Mouse (Mus musculus) CH12.LX (cell line): ENCODE results near the gene Dgat2l6. TPM values are rescaled to one million over a fixed set of nuclear protein-coding genes. Genes with fewer than 3 reads are reported as not detected.

ENCODE experiments used
- DNase-seq: peaks from one replicate; pipeline ENCODE4 v3.0.0-alpha.2; 2013; ENCODE audit errors: extremely low read depth
- H3K27ac ChIP-seq: 2 replicates; pipeline ENCODE4 v1.5.1; 2012; ENCODE audit warnings: low read depth, mild to moderate bottlenecking, control low read depth, moderate library complexity; ENCODE audit not compliant: insufficient read depth
- H3K27me3 ChIP-seq: replicated peaks from 2 replicates; pipeline ENCODE3; 2012; ENCODE audit warnings: inconsistent platforms
- H3K36me3 ChIP-seq, 2 experiments: replicated peaks in 1 of 2; 2 replicates each; pipeline versions ENCODE3 to v1.6.1; 2012; ENCODE audit warnings: inconsistent platforms in 1 of 2, low read length in 1 of 2, mild to moderate bottlenecking in 1 of 2, mixed read lengths in 1 of 2, moderate library complexity in 1 of 2; ENCODE audit not compliant: control insufficient read depth in 1 of 2, insufficient read depth in 1 of 2
- H3K4me1 ChIP-seq, 2 experiments: 2 replicates each; pipeline ENCODE4 v1.6.1; 2012; ENCODE audit warnings: inconsistent platforms in 1 of 2, moderate library complexity in 1 of 2; ENCODE audit not compliant: insufficient read depth in 2 of 2, control insufficient read depth in 1 of 2
- H3K4me2 ChIP-seq: 2 replicates; pipeline ENCODE4 v1.6.1; 2012; ENCODE audit warnings: low read depth, mild to moderate bottlenecking, control low read depth; ENCODE audit not compliant: poor library complexity, insufficient read depth, severe bottlenecking
- H3K4me3 ChIP-seq, 3 experiments: fragments of 150-350 bp in 1 of 3; sonication (generic) in 1 of 3; replicated peaks in 1 of 3; 2 replicates each; pipeline versions ENCODE3 to v1.5.1; 2011 to 2012; ENCODE audit warnings: low read depth in 2 of 3, low read length in 2 of 3, mild to moderate bottlenecking in 2 of 3, moderate library complexity in 2 of 3, control low read depth in 1 of 3, improper control_type of control experiment in 1 of 3, inconsistent platforms in 1 of 3, mixed read lengths in 1 of 3; ENCODE audit not compliant: poor library complexity in 1 of 3
- H3K79me2 ChIP-seq: replicated peaks from 2 replicates; pipeline ENCODE4 v1.6.1; 2012; ENCODE audit warnings: mild to moderate bottlenecking, moderate library complexity; ENCODE audit not compliant: control insufficient read depth, poor library complexity, insufficient read depth, severe bottlenecking; ENCODE audit errors: extremely low read depth
- H3K9ac ChIP-seq: 2 replicates; pipeline ENCODE4 v1.6.1; 2012; ENCODE audit warnings: low read depth, mild to moderate bottlenecking, control low read depth, moderate library complexity; ENCODE audit not compliant: insufficient read depth
- H3K9me3 ChIP-seq: replicated peaks from 2 replicates; pipeline ENCODE3; 2012; ENCODE audit warnings: low read length, inconsistent platforms, mixed read lengths
- CHD1 ChIP-seq: IDR thresholded peaks from 2 replicates; pipeline ENCODE4 v1.6.1; 2012; ENCODE audit warnings: low read depth, low read length, improper control_type of control experiment, inconsistent platforms
- ELF1 ChIP-seq: IDR thresholded peaks from 2 replicates; pipeline ENCODE4 v1.6.1; 2014; ENCODE audit warnings: low read depth, mild to moderate bottlenecking, inconsistent platforms, low read length, improper control_type of control experiment
- GABPA ChIP-seq: IDR thresholded peaks from 2 replicates; pipeline ENCODE4 v1.6.1; 2012; ENCODE audit warnings: low read depth, low read length, improper control_type of control experiment, inconsistent platforms; ENCODE audit not compliant: insufficient replicate concordance
- HCFC1 ChIP-seq: IDR thresholded peaks from 2 replicates; pipeline ENCODE4 v1.6.1; 2012; ENCODE audit warnings: low read depth, mild to moderate bottlenecking, inconsistent platforms, low read length, improper control_type of control experiment
- IRF4 ChIP-seq: IDR thresholded peaks from 2 replicates; pipeline ENCODE4 v1.6.1; 2014; ENCODE audit warnings: low read depth, mild to moderate bottlenecking, inconsistent platforms, low read length, improper control_type of control experiment
- JUND ChIP-seq: conservative IDR thresholded peaks from 2 replicates; pipeline ENCODE4 v1.6.1; 2011; ENCODE audit warnings: low read depth, low read length, improper control_type of control experiment
- KAT2A ChIP-seq: IDR thresholded peaks from 2 replicates; pipeline ENCODE4 v1.6.1; 2012; ENCODE audit warnings: low read length, improper control_type of control experiment, inconsistent platforms; ENCODE audit not compliant: insufficient replicate concordance
- MAFK ChIP-seq: IDR thresholded peaks from 2 replicates; pipeline ENCODE4 v1.6.1; 2011; ENCODE audit warnings: low read length, improper control_type of control experiment; ENCODE audit not compliant: insufficient replicate concordance
- MAX ChIP-seq: IDR thresholded peaks from 2 replicates; pipeline ENCODE4 v1.6.1; 2011; ENCODE audit warnings: low read length, improper control_type of control experiment
- MAZ ChIP-seq: IDR thresholded peaks from 2 replicates; pipeline ENCODE4 v1.6.1; 2012; ENCODE audit warnings: low read depth, mild to moderate bottlenecking, inconsistent platforms, low read length, improper control_type of control experiment, moderate library complexity
- MEF2A ChIP-seq: IDR thresholded peaks from 2 replicates; pipeline ENCODE4 v1.6.1; 2014; ENCODE audit warnings: low read depth, mild to moderate bottlenecking, inconsistent platforms, low read length, improper control_type of control experiment, borderline replicate concordance
- NELFE ChIP-seq: IDR thresholded peaks from 2 replicates; pipeline ENCODE4 v1.6.1; 2011; ENCODE audit warnings: low read depth, low read length, improper control_type of control experiment
- NRF1 ChIP-seq: IDR thresholded peaks from 2 replicates; pipeline ENCODE4 v1.6.1; 2014; ENCODE audit warnings: low read depth, mild to moderate bottlenecking, inconsistent platforms, low read length, improper control_type of control experiment, moderate library complexity
- POLR2A ChIP-seq: IDR thresholded peaks from 2 replicates; pipeline ENCODE4 v1.6.1; 2011; ENCODE audit warnings: low read depth, mild to moderate bottlenecking, improper control_type of control experiment, low read length
- POLR2AphosphoS2 ChIP-seq: IDR thresholded peaks from 2 replicates; pipeline ENCODE4 v1.6.1; 2011; ENCODE audit warnings: low read depth, low read length, improper control_type of control experiment
- RCOR1 ChIP-seq: conservative IDR thresholded peaks from 2 replicates; pipeline ENCODE4 v1.6.1; 2012; ENCODE audit warnings: low read depth, mild to moderate bottlenecking, inconsistent platforms, low read length, improper control_type of control experiment
- SIN3A ChIP-seq: IDR thresholded peaks from 2 replicates; pipeline ENCODE4 v1.6.1; 2012; ENCODE audit warnings: low read length, improper control_type of control experiment, inconsistent platforms
- SMC3 ChIP-seq: IDR thresholded peaks from 2 replicates; pipeline ENCODE4 v1.6.1; 2011; ENCODE audit warnings: low read depth, low read length, improper control_type of control experiment
- TBP ChIP-seq: conservative IDR thresholded peaks from 2 replicates; pipeline ENCODE4 v1.6.1; 2011; ENCODE audit warnings: low read depth, low read length, improper control_type of control experiment
- UBTF ChIP-seq: IDR thresholded peaks from 2 replicates; pipeline ENCODE4 v1.6.1; 2012; ENCODE audit warnings: low read depth, mild to moderate bottlenecking, inconsistent platforms, low read length, improper control_type of control experiment, moderate library complexity
- USF2 ChIP-seq: conservative IDR thresholded peaks from 2 replicates; pipeline ENCODE4 v1.6.1; 2011; ENCODE audit warnings: low read depth, low read length, improper control_type of control experiment
- ZC3H11A ChIP-seq: IDR thresholded peaks from 2 replicates; pipeline ENCODE4 v1.6.1; 2012; ENCODE audit warnings: low read depth, mild to moderate bottlenecking, inconsistent platforms, low read length, improper control_type of control experiment
- ZKSCAN1 ChIP-seq: IDR thresholded peaks from 2 replicates; pipeline ENCODE4 v1.6.1; 2012; ENCODE audit warnings: low read depth, inconsistent platforms, low read length, improper control_type of control experiment, borderline replicate concordance
- ZMIZ1 ChIP-seq: IDR thresholded peaks from 2 replicates; pipeline ENCODE4 v1.6.1; 2012; ENCODE audit warnings: low read depth, mild to moderate bottlenecking, inconsistent platforms, low read length, improper control_type of control experiment
- dilution Hi-C: fragments of 300-500 bp; cut with MboI; formaldehyde crosslinking; loops from 2 replicates; pipeline ENCODE4 v1.14.3; 2020; ENCODE audit warnings: low sequenced_read_pairs; ENCODE audit not compliant: extremely low pct_unique_long_range_greater_than_20kb, extremely low pct_ligation_motif_present
- in situ Hi-C: fragments of 300-500 bp; cut with MboI; formaldehyde crosslinking; loops from 3 replicates; pipeline ENCODE4 v1.14.3; 2019; ENCODE audit warnings: low sequenced_read_pairs, low pct_ligation_motif_present, low pct_unique_long_range_greater_than_20kb, mixed read lengths
- polyA plus RNA-seq: library from polyadenylated mRNA; unstranded; fragments of >175 nt; gene quantifications from 2 replicates; pipeline ENCODE4 v1.2.1, GENCODE M21; 2012; ENCODE audit warnings: low read depth; ENCODE audit not compliant: insufficient read length
- total RNA-seq, 2 experiments: library from RNA; depleted of rRNA; stranded (reverse); fragments of 300-350 nt in 1 of 2; fragments of >200 nt in 1 of 2; gene quantifications; 2 replicates each; pipeline ENCODE4 v1.2.3; 2012 to 2014

Dgat2l6 gene
- total and polyA plus RNA-seq, 3 experiments = 0.07 TPM; not detected in 2

DNA sequence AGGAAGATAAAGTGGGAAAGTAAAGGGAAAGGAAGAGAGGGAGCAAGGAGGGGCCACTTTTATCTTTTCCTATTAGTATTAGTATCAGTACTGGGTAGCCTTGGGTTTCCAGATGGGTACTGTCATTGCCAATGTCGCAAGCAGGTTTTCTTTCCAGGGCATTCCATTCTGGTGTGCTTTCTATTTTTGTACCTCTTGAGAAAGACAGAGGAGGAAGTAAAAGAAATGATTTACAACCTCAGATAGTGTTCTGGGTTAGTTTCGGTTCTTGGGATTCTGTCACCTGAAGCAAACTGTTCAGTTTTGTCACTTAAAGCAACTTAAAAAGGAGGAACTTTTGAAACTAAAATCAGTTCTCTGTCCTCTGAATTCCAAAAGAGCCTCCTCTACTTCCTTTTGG lies 6.1 kb upstream of the Dgat2l6 start:
- no peak for DNase-seq
- no peaks in the 10 kb centered on the region for H3K9me3 ChIP-seq
- peaks cover 5 to 37% of the 10 kb centered on the region in 2 experiments for H3K36me3 ChIP-seq
- H3K79me2 ChIP-seq = no peaks in the 10 kb centered on the region
- no peaks in the 10 kb centered on the region for H3K27me3 ChIP-seq
- in situ Hi-C loops = no loop called here
- no peak overlapping the region for H3K4me3 ChIP-seq
- no peak overlapping the region for H3K27ac ChIP-seq
- TF ChIP-seq NRF1 (no peak), HCFC1 (no peak), SIN3A (no peak), GABPA (no peak), MEF2A (no peak), POLR2AphosphoS2 (no peak), ZKSCAN1 (no peak), JUND (no peak), TBP (no peak), KAT2A (no peak), MAX (no peak), UBTF (no peak), POLR2A (no peak), USF2 (no peak), NELFE (no peak), SMC3 (no peak), IRF4 (no peak)
- TF ChIP-seq, all 38 proteins: peak for 0
- no peak overlapping the region for H3K4me2 ChIP-seq
- no peak overlapping the region for H3K9ac ChIP-seq
- dilution Hi-C loops = no loop called here
- no peaks in the 10 kb centered on the region for H3K4me1 ChIP-seq

DNA sequence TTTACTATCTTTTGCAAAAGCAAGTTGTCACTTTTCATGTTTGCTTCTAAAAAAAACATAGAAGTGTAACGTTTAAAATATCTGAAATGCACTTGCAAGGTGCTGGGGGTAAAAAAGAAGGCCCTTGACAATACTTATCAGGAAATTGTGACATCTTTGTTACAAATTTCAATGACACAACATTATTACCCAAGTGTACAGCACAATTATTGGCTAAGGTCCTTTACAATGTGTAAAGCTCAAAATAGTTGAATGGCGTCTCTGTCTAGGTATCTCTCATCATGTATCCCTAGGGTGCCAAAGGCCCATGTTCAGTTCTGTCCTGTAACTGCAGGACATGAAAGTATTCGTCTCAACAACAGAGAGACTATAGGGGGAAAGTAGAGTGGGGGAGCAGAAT lies 31.4 kb downstream of the Dgat2l6 start:
- Histone ChIP-seq H3K36me3 (no peaks in the 10 kb centered on the region), H3K9me3 (no peaks in the 10 kb centered on the region), H3K27ac (no peak overlapping the region), H3K9ac (no peak overlapping the region), H3K4me2 (no peak overlapping the region), H3K4me3 (no peak overlapping the region), H3K27me3 (no peaks in the 10 kb centered on the region), H3K79me2 (no peaks in the 10 kb centered on the region), H3K4me1 (no peaks in the 10 kb centered on the region)
- dilution Hi-C loops (no loop called here), in situ Hi-C loops (no loop called here)
- no peak for DNase-seq
- TF ChIP-seq RCOR1 = no peak
- TF ChIP-seq JUND = no peak
- TF ChIP-seq CHD1 = no peak
- no peak for TF ChIP-seq IRF4
- no peak for TF ChIP-seq ZMIZ1
- no peak for TF ChIP-seq SIN3A
- TF ChIP-seq ZC3H11A = no peak
- TF ChIP-seq MAFK = no peak
- TF ChIP-seq ZKSCAN1 = no peak
- no peak for TF ChIP-seq ELF1
- TF ChIP-seq USF2 = no peak
- no peak for TF ChIP-seq MAZ
